Mouse (Mus musculus) MEL (cell line): ENCODE data around the gene E030025P04Rik. TPM values are rescaled to one million over a fixed set of nuclear protein-coding genes. Genes with fewer than 3 reads are reported as not detected.

Experiments
- DNase-seq: peaks from one replicate; pipeline ENCODE4 v3.0.0; 2011; ENCODE audit warnings: low read depth, low spot score
- H3K27ac ChIP-seq: 2 replicates; pipeline ENCODE4 v1.5.1; 2012; ENCODE audit warnings: low read depth, mild to moderate bottlenecking, control low read depth, low read length, moderate library complexity; ENCODE audit not compliant: control insufficient read depth
- H3K27me3 ChIP-seq, 2 experiments: fragments of 150-350 bp in 1 of 2; sonication (generic) in 1 of 2; 2 replicates each; pipeline ENCODE4 v1.6.1; 2012; ENCODE audit warnings: low read length in 2 of 2, mild to moderate bottlenecking in 2 of 2, improper control_type of control experiment in 1 of 2, moderate library complexity in 1 of 2; ENCODE audit not compliant: insufficient read depth in 2 of 2, control insufficient read depth in 1 of 2
- H3K36me3 ChIP-seq, 2 experiments: 2 replicates each; pipeline ENCODE4 v1.6.1; 2012 to 2014; ENCODE audit warnings: low read length in 2 of 2, improper control_type of control experiment in 1 of 2, inconsistent platforms in 1 of 2, mild to moderate bottlenecking in 1 of 2; ENCODE audit not compliant: insufficient read depth in 2 of 2, control insufficient read depth in 1 of 2
- H3K4me1 ChIP-seq, 2 experiments: fragments of 150-350 bp in 1 of 2; sonication (generic) in 1 of 2; 2 replicates each; pipeline ENCODE4 v1.6.1; 2012; ENCODE audit warnings: low read length in 2 of 2, improper control_type of control experiment in 1 of 2, mild to moderate bottlenecking in 1 of 2; ENCODE audit not compliant: insufficient read depth in 2 of 2, control insufficient read depth in 1 of 2
- H3K4me3 ChIP-seq, 2 experiments: fragments of 150-350 bp in 1 of 2; sonication (generic) in 1 of 2; 2 replicates each; pipeline ENCODE4 v1.5.1; 2012; ENCODE audit warnings: low read depth in 2 of 2, low read length in 2 of 2, mild to moderate bottlenecking in 2 of 2, moderate library complexity in 2 of 2, control low read depth in 1 of 2, improper control_type of control experiment in 1 of 2; ENCODE audit not compliant: control insufficient read depth in 1 of 2, insufficient read depth in 1 of 2
- H3K79me2 ChIP-seq: 2 replicates; pipeline ENCODE4 v1.6.1; 2012; ENCODE audit warnings: mild to moderate bottlenecking, low read length, moderate library complexity; ENCODE audit not compliant: control insufficient read depth, poor library complexity, insufficient read depth
- H3K9ac ChIP-seq: 2 replicates; pipeline ENCODE4 v1.6.1; 2012; ENCODE audit warnings: low read depth, mild to moderate bottlenecking, control low read depth, low read length, moderate library complexity; ENCODE audit not compliant: control insufficient read depth, poor library complexity, severe bottlenecking
- H3K9me3 ChIP-seq: fragments of 150-350 bp; sonication (generic); replicated peaks from 2 replicates; pipeline ENCODE4 v1.6.1; 2012; ENCODE audit warnings: mild to moderate bottlenecking, low read length, improper control_type of control experiment, moderate library complexity; ENCODE audit not compliant: insufficient read depth
- CTCF ChIP-seq, 3 experiments: IDR thresholded peaks in 2 of 3; conservative IDR thresholded peaks in 1 of 3; 2 replicates each; pipeline ENCODE4 v1.5.1; 2011 to 2012; ENCODE audit warnings: low read length in 3 of 3, low read depth in 2 of 3, mild to moderate bottlenecking in 2 of 3, improper control_type of control experiment in 1 of 3, inconsistent platforms in 1 of 3, mixed read lengths in 1 of 3, moderate library complexity in 1 of 3; ENCODE audit not compliant: control insufficient read depth in 1 of 3, insufficient read depth in 1 of 3, poor library complexity in 1 of 3, severe bottlenecking in 1 of 3
- ELF1 ChIP-seq: IDR thresholded peaks from 2 replicates; pipeline ENCODE4 v1.6.1; 2014; ENCODE audit warnings: low read depth, mild to moderate bottlenecking, inconsistent platforms, low read length, improper control_type of control experiment, moderate library complexity
- ETS1 ChIP-seq: IDR thresholded peaks from 2 replicates; pipeline ENCODE4 v1.6.1; 2012; ENCODE audit warnings: low read depth, mild to moderate bottlenecking, inconsistent platforms, low read length, improper control_type of control experiment, moderate library complexity
- GABPA ChIP-seq: IDR thresholded peaks from 2 replicates; pipeline ENCODE4 v1.6.1; 2012; ENCODE audit warnings: low read depth, mild to moderate bottlenecking, inconsistent platforms, low read length, improper control_type of control experiment, moderate library complexity
- JUND ChIP-seq: IDR thresholded peaks from 2 replicates; pipeline ENCODE4 v1.6.1; 2011; ENCODE audit warnings: low read depth, mild to moderate bottlenecking, improper control_type of control experiment, low read length
- KAT2A ChIP-seq: conservative IDR thresholded peaks from 2 replicates; pipeline ENCODE4 v1.6.1; 2012; ENCODE audit warnings: low read depth, low read length, improper control_type of control experiment, inconsistent platforms
- MAFK ChIP-seq: IDR thresholded peaks from 2 replicates; pipeline ENCODE4 v1.6.1; 2011; ENCODE audit warnings: low read depth, mild to moderate bottlenecking, low read length, improper control_type of control experiment, borderline replicate concordance
- MAX ChIP-seq: IDR thresholded peaks from 2 replicates; pipeline ENCODE4 v1.6.1; 2011; ENCODE audit warnings: low read length, improper control_type of control experiment
- MAZ ChIP-seq: IDR thresholded peaks from 2 replicates; pipeline ENCODE4 v1.6.1; 2012; ENCODE audit warnings: low read depth, mild to moderate bottlenecking, inconsistent platforms, low read length, improper control_type of control experiment
- MEF2A ChIP-seq: IDR thresholded peaks from 2 replicates; pipeline ENCODE4 v1.6.1; 2014; ENCODE audit warnings: low read depth, mild to moderate bottlenecking, inconsistent platforms, low read length, improper control_type of control experiment; ENCODE audit not compliant: poor library complexity, insufficient replicate concordance, severe bottlenecking; ENCODE audit errors: extremely low read depth
- MYB ChIP-seq: IDR thresholded peaks from 2 replicates; pipeline ENCODE4 v1.6.1; 2011; ENCODE audit warnings: mild to moderate bottlenecking, low read depth, low read length, improper control_type of control experiment
- MYC ChIP-seq: IDR thresholded peaks from 2 replicates; pipeline ENCODE4 v1.6.1; 2011; ENCODE audit warnings: low read depth, mild to moderate bottlenecking, low read length, improper control_type of control experiment, moderate library complexity
- NELFE ChIP-seq: IDR thresholded peaks from 2 replicates; pipeline ENCODE4 v1.6.1; 2011; ENCODE audit warnings: low read depth, low read length, improper control_type of control experiment
- POLR2A ChIP-seq, 2 experiments: IDR thresholded peaks; 2 replicates each; pipeline ENCODE4 v1.6.1; 2011 to 2012; ENCODE audit warnings: low read length in 2 of 2, mild to moderate bottlenecking in 2 of 2, control low read depth in 1 of 2, improper control_type of control experiment in 1 of 2, low read depth in 1 of 2, moderate library complexity in 1 of 2; ENCODE audit not compliant: control insufficient read depth in 1 of 2, insufficient read depth in 1 of 2, poor library complexity in 1 of 2
- SMC3 ChIP-seq: IDR thresholded peaks from 2 replicates; pipeline ENCODE4 v1.6.1; 2011; ENCODE audit warnings: low read depth, low read length, improper control_type of control experiment
- TAL1 ChIP-seq: IDR thresholded peaks from 2 replicates; pipeline ENCODE4 v1.6.1; 2012; ENCODE audit warnings: mild to moderate bottlenecking, inconsistent platforms, low read length, moderate library complexity, mixed read lengths
- TBP ChIP-seq: IDR thresholded peaks from 2 replicates; pipeline ENCODE4 v1.8.0; 2011; ENCODE audit warnings: low read depth, low read length, improper control_type of control experiment
- TCF12 ChIP-seq: IDR thresholded peaks from 2 replicates; pipeline ENCODE4 v1.6.1; 2014; ENCODE audit warnings: low read depth, mild to moderate bottlenecking, inconsistent platforms, low read length, improper control_type of control experiment, moderate library complexity
- UBTF ChIP-seq: IDR thresholded peaks from 2 replicates; pipeline ENCODE4 v1.6.1; 2012; ENCODE audit warnings: low read depth, mild to moderate bottlenecking, inconsistent platforms, low read length, improper control_type of control experiment, moderate library complexity, borderline replicate concordance; ENCODE audit not compliant: insufficient read depth
- USF2 ChIP-seq, 2 experiments: IDR thresholded peaks; 2 replicates each; pipeline ENCODE4 v1.6.1; 2011 to 2012; ENCODE audit warnings: improper control_type of control experiment in 2 of 2, low read length in 2 of 2, borderline replicate concordance in 1 of 2, inconsistent platforms in 1 of 2, low read depth in 1 of 2, mild to moderate bottlenecking in 1 of 2; ENCODE audit not compliant: insufficient read depth in 1 of 2
- ZC3H11A ChIP-seq: IDR thresholded peaks from 2 replicates; pipeline ENCODE4 v1.6.1; 2012; ENCODE audit warnings: low read depth, mild to moderate bottlenecking, inconsistent platforms, low read length, improper control_type of control experiment
- ZKSCAN1 ChIP-seq: IDR thresholded peaks from 2 replicates; pipeline ENCODE4 v1.6.1; 2012; ENCODE audit warnings: low read depth, mild to moderate bottlenecking, inconsistent platforms, low read length, improper control_type of control experiment, moderate library complexity
- ZMIZ1 ChIP-seq: IDR thresholded peaks from 2 replicates; pipeline ENCODE4 v1.6.1; 2012; ENCODE audit warnings: low read depth, mild to moderate bottlenecking, inconsistent platforms, low read length, improper control_type of control experiment, moderate library complexity
- polyA plus RNA-seq, 2 experiments: library from polyadenylated mRNA; stranded (reverse) in 1 of 2; unstranded in 1 of 2; fragments of >175 nt in 1 of 2; fragments of >200 nt in 1 of 2; gene quantifications; 2 replicates each; pipeline versions ENCODE4 v1.2.1 to v1.2.4; 2012; ENCODE audit warnings: low replicate concordance in 2 of 2, low read depth in 1 of 2; ENCODE audit not compliant: insufficient read length in 2 of 2, insufficient read depth in 1 of 2, missing spikeins in 1 of 2
- total RNA-seq: library from RNA; depleted of rRNA; stranded (reverse); fragments of 300-350 nt; gene quantifications from 2 replicates; pipeline ENCODE4 v1.2.3, GENCODE M21; 2012

E030025P04Rik gene
- total and polyA plus RNA-seq, 3 experiments: not detected

GRCm38 (mm10) chr11:109180290-109180689, 36.1 kb upstream of the E030025P04Rik start:
- DNase-seq: no peak
- Histone ChIP-seq H3K36me3 (no peaks in the 10 kb centered on the region), H3K27me3 (no peaks in the 10 kb centered on the region), H3K9ac (no peak overlapping the region), H3K4me1 (no peaks in the 10 kb centered on the region), H3K79me2 (no peaks in the 10 kb centered on the region), H3K9me3 (no peaks in the 10 kb centered on the region), H3K27ac (no peak overlapping the region), H3K4me3 (no peak overlapping the region)
- TF ChIP-seq JUND: no peak
- no peak for TF ChIP-seq UBTF
- TF ChIP-seq SMC3: no peak
- TF ChIP-seq POLR2A (IDR thresholded peaks at IDR 0.05; ENCODE audit: control insufficient read depth in 1 of 2, insufficient read depth in 1 of 2, low read depth in 1 of 2, low read length in 2 of 2, poor library complexity in 1 of 2): no peak
- no peak for TF ChIP-seq ZMIZ1
- no peak for TF ChIP-seq MEF2A
- TF ChIP-seq TAL1: no peak
- no peak for TF ChIP-seq MAFK
- no peak for TF ChIP-seq TCF12
- no peak for TF ChIP-seq TBP
- no peak for TF ChIP-seq GABPA
- no peak for TF ChIP-seq NELFE
- no peak for TF ChIP-seq ETS1
- no peak for TF ChIP-seq MYC
- TF ChIP-seq MAZ: no peak
- no peak for TF ChIP-seq ELF1
- TF ChIP-seq ZC3H11A: no peak
- no peak for TF ChIP-seq MAX
- TF ChIP-seq ZKSCAN1: no peak

DNA sequence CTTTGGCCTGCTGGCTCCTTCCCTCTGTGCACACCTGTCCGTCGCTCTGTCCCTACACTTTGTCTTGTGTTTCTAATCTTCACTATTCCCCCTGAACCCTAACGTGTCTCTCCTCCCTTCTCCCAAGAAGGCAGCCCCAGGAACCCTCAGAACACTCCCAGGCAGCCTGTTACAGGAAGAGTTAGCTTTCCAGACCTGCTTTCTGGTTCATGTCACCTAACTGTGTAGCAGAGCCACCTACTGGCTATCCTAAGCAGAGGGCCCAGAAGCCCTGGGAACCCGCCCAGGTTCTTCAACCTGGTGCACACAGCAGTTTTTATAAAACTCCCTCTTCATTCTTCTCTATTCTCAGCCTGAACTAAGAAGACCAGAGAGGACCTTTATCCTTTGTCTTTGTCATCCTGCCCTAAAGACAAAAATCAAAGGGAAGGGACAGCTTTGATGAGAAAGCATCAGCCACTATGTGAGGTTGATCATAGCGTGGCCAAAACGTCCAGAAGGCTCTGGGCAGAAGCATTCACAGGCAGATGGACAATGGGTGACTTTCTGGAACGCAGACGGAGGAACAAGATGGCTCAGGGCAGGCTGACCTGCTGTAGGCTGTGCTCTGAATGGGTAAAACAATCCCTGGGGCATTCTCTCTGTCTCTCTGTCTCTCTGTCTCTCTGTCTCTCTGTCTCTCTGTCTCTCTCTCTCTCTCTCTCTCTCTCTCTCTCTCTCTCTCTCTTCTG, 34.8 kb upstream of the E030025P04Rik start:
- Histone ChIP-seq H3K79me2 (no peaks in the 10 kb centered on the region), H3K9me3 (no peaks in the 10 kb centered on the region), H3K4me1 (no peaks in the 10 kb centered on the region)
- DNase-seq: no peak
- TF ChIP-seq MYB: no peak
- no peak for TF ChIP-seq SMC3
- no peak for TF ChIP-seq CTCF (IDR thresholded peaks at IDR 0.05 in 2 of 3, conservative IDR thresholded peaks at IDR 0.05 in 1 of 3; ENCODE audit: control insufficient read depth in 1 of 3, insufficient read depth in 1 of 3, low read depth in 2 of 3, low read length in 3 of 3, poor library complexity in 1 of 3, severe bottlenecking in 1 of 3)
- TF ChIP-seq UBTF: no peak
- TF ChIP-seq ZMIZ1: no peak
- TF ChIP-seq MAZ: no peak
- TF ChIP-seq KAT2A: no peak
- no peak for TF ChIP-seq ZC3H11A
- TF ChIP-seq USF2 (IDR thresholded peaks at IDR 0.05; ENCODE audit: borderline replicate concordance in 1 of 2, insufficient read depth in 1 of 2, low read depth in 1 of 2, low read length in 2 of 2): no peak
- no peak for TF ChIP-seq MAX
- no peak for TF ChIP-seq NELFE
- TF ChIP-seq, all 39 proteins: peak for 0
- H3K36me3 ChIP-seq: no peaks in the 10 kb centered on the region
- H3K27ac ChIP-seq: no peak overlapping the region
- no peaks in the 10 kb centered on the region for H3K27me3 ChIP-seq
- H3K4me3 ChIP-seq: no peak overlapping the region
- H3K9ac ChIP-seq: no peak overlapping the region
